Mouse (Mus musculus): ENCODE results near the gene Ppp1r1a.

The Ppp1r1a gene

DNA sequence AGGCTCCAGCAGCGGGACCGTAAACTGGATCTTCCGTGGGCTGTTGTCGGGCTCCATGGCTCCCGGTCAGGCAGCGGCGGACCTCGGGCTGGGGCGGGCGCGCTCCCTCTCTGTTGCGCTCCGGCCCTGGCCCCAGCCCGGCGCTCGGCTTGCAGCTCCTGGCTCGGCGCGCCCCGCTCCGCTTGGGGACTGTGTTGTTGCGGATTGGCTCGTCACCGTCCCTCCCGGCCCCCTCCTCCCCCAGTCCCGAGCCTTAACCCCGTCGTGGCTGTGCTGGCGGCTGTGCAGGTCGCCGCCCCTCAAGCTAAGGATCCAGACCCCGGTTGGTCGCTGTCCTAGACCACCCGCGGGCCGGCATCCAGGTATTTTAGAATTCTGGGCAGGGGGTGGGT is at the start of gene Ppp1r1a:
TSS of gene Ppp1r1a (minus strand) at position 182 of the 392 bp plus-strand sequence.
- DNase-seq, result peak; percentile 15

DNA sequence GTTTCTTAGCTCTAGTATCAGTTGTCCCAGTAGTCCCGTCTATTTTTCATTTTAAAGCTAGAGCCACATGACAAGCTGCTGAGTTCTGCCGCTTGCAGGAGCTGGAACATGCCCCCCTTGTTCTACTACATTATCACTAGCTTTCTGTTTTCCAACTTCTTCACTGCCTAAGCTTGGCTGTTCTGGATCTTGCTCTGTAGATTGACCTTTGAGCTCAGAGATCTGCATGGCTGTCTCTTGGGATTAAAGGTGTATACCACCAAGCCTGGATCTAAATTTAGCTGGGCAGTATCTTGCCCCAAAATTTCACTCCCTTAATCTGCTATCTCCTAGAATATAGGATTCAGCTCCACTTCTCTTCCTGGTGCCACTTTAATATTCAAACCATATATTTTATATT is 48.1 kb upstream of the Ppp1r1a start:
- DNase-seq, result no peak

DNA sequence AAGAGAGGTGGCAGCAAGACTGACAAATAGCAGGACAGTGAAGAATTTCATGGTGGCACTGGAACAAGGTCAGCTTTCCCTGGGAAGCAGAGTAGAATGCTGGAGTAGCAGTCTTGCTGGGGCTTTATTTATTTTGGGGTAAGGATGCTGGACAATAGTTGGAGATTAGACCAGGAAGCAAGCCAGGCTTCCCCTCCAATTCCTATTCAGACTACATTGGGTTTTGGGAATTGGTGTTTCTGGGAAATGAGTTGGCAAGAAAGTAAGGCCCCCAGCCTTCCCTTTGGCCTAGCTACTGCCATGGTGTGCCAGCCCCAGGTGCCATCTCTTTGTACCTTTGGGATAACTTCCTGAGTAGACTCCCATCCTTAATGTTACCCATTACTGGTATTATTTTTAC is 27.2 kb upstream of the Ppp1r1a start, which contains the start of gene Glycam1:
TSS of gene Glycam1 (minus strand) at position 101 of the 400 bp plus-strand sequence.
- no peak for DNase-seq

DNA sequence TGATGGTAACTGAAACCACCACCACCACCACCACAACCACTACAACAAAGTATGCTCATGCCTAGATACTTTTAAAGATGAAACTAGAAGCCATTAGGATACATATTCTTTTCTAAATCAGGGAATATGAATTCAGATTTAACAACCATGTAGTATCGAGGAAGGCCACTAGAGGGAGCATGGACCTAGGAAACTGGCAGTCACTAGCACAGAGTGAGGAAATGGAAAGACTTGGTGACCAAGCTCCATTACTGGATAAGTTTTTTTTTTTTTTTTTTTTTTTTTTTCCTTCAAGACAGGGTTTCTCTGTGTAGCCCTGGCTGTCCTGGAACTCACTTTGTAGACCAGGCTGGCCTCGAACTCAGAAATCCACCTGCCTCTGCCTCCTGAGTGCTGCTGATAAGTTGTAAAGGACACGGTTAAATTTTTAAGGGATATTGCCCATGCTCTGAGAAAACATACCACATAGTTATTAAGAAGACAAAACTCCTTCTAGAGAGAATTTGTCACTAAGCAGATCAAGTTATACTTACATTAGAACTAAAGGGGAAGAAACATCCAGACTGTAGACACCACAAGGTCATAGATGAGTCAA is 14.4 kb upstream of the Ppp1r1a start:
- peak; percentile 79 for DNase-seq

DNA sequence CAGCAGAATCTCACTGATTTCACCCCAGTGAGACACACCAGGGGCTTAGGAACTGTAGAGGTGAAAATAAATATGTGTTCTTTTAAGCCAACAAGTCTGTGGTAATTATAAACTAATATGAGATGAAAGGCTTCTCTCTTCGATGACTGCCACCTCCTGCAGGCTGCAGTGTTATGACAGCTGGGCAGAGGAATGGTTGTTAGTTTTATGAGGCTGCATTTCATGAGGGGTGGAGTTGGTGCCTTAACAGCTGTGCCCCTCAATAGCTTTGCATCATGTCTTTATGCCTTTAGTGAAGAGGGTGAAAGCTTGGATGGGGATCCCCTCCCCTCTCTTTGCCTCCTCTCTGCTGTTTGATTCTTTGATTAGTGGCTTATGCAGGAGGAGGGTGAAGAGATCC is 13.2 kb upstream of the Ppp1r1a start:
- DNase-seq, result no peak

DNA sequence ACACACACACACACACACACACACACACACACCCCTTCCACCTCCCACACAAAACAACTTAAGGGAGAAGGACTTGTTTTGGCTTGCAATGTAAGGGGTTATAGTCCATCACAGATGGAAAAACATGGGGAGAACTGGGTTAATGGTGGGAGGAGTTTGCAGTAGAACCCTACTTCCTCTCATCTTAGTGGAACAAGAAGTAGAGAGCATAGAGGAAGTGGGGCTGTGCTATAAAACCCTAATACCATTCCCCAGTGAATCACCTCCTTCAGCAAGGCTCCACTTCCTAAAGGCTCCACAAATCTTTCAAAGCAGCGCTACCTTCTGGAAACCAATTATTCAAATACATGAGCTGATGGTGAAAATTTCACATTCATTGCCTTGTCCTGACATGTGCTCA is 11.7 kb upstream of the Ppp1r1a start:
- DNase-seq, result no peak

DNA sequence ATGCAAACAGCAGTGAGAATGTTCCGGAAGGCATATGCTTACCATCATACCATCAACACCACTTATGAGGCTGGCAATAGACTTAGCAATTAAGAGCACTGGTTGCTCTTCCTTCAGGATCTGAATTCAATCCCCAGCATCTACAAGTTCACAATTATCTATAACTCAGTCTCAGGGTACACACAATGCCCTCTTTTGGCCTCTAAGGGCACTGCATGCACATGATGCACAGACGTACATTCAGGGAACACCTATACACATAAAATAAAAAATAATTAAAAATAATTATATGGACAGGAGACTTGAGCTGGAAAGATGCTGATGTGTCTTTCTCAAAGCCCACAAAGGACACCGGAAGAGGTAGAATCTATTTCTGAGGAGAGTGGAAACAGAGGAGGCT is 10.2 kb upstream of the Ppp1r1a start:
- DNase-seq, result no peak

DNA sequence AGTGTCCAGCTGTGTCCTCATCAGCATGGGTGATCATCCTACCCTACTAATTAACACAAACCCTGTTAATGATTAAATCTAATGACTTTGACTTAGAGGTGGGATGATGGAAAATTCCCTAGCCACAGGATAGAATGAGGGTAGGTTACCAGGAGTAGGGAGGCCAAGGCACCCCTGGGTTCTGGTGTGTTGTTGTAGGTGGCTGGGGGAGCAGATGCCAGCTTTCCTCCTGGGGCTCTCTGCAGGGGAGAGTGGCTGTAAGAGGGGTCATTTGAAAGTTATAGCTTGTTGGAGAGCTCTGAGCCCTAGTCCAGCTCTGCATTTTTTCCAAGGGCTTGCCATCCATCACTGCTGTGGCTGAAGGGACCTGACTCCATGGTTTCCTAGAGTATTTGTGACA is 4.7 kb upstream of the Ppp1r1a start:
- no peak for DNase-seq

DNA sequence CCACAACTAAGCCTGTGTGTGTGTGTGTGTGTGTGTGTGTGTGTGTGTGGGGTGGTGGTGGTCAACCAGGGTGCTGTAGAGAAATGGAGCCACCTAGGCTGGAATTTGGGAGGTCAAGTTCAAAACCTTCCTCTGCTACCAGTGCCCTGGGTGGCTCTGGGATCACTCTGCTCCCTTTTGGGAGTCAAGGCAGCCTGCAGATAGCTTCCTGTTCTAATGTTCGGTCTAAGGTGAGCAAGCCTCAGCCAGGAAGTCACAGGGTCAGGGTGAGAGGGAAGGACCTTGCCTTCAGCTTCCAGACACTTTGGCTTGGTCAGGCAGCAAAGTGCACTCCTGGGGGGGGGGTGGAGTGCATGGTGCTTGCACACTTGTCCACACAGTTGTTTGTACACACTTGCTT is 2.8 kb upstream of the Ppp1r1a start:
- DNase-seq, result no peak

DNA sequence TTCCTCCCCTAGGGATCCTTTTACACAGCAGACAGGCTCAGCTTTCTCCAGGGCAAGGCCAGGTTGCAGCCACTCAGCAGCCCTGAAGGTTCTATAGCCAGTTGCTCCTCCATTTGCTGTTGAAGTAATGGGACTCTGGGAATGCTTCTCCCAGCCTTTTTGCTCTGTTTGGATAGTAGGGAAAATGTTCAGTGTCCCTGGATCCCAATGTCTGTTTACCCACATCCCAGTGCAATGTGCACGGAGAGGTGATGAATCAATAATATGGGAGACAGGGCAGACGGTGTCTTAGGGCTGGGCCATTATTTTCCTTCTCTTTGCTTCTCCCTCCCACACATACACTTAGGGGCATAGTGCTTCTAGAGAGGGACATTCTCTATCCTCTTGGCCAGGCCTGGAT is 1.5 kb upstream of the Ppp1r1a start:
- DNase-seq, result no peak

DNA sequence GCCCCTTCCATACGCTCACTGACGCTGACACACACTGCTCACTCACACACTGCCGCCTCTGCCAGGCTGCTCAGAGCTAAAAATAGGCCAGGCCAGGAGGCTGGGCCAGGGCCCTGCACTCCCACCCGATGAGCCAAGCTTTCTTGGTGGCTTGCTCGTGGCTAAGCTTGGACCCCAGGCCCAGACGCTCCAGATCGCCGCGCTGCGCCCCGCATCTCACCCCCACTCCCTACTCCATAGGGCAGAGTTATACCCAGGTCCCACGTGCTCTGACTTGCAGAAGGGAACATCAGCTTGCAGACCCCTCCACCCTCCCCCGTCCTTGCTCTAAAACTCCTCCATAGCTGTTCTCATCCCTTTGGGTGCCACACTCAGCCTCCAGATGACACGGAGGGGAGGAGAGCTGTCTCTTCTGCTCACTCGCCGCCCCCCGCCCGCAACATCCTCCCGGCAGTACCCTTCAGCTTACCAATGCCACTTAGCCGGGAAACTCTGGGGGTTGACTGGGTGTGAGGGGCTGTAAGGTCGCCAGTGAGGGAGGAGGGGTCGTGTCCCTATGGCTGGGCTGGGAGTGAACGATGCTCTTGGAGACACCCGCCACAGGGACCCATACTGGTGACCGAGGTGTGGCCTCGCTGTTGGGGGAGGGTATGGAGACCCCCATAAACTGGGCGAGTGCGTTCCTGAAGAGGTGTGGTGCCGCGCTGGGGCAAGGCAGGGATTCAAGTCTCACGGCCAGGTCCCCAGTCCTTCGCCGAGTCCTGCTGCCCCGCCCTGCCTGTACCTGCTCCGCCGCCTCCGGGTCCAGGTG is 587 bp downstream of the Ppp1r1a start:
- no peak for DNase-seq

DNA sequence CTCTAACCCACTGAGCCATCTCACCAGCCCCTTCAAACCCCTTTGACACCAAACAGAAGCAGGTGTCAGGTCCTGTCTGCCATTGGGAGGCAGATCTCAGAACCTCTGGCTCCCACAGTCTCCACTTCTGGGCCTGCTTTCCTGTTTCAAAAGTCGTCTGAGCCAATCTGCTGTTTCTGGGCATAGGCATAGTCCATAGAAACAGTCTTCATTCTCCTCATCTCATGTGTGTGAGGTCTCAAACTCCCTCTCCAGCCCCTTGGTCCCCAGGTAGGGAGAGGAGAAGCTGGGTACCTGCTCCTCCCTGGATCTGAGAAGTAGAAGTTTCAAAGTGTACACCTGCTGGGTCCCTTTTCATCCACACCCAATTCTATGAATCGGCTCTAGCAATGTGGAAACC is 1.3 kb downstream of the Ppp1r1a start:
- no peak for DNase-seq

DNA sequence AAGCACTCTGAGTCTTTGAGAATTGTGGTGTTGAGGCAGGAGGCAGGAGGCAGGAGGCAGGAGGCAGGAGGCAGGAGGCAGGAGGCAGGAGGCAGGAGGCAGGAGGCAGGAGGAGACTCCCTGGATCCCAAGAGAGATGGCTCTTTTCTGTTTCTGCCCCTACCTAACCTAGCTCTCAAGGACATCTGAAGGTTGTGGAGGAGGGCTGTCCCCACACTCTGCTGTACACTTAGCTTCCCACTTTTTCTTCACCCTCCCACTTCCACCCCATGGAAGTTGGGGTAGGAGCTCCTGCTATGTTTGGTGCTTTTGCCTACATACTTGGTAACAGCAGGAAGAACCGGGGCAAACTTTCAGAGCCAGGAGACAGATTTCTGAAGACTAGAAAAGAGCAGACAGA is 2.0 kb downstream of the Ppp1r1a start:
- DNase-seq, result no peak

DNA sequence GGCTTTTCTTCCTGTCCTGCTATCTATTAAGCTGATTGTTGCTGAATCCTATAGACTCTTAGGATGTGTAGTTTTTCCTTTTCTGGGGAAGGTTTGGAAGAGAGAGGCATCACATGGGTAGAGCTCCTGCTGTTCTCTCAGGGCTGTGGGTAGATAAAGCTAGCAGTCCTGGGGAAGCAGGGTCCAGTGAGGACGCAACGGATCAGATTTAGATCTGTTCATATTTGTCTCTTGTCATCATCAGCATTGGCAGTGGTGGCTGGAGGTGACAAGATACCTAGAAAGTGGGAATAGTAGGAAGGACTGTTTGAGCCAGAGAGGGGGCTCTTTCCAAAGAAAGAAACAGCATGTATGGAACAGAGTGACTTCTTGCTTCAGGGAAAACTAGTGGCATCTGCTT is 2.8 kb downstream of the Ppp1r1a start:
- no peak for DNase-seq

DNA sequence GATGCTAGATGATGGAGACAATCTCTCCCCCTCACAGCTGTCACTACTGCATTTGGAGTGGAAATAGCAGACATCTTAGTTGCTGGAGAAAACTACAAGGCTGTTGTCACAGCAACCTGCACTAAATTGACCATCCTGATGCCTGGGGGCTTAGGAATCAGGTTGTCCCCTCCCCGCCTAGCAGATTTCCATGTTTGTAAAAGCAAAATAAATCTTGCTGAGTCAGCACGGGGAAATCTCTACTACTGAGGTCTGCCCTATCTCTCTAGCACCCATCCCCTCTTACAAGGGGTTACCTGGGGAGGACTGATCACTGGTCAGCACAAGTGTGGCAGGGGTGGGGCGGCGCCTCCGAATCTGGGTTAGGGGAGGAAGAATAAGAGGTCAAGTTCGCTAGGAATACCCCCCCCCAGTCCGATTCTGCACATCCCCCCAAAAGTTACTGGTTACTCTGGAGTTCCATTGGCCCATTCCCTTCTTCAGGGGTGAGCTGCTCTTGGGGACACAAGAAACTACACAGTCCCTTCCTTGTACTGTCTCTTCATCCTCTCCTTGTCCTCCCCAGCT is 3.7 kb downstream of the Ppp1r1a start:
- no peak for DNase-seq

DNA sequence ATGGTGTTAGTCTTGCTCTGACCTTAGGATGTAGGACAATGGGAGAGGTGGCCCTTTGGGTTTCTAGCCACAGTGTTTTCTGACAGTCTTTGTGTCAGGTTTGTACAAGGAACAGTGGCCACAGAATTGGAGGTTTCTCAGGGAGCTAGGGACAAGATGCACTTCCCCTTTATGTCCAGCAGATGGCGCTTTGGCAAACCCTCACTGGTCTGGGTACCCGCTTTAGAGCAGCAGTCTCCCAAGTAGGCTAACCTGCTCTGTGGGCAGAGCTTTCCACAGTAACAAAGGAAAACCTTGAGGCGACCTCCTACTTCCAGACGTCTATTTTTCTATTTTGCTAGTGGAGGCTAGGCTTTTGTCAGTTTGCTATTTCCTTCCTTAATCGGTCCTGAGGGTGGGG is 7.4 kb downstream of the Ppp1r1a start:
- DNase-seq, result peak; percentile 53

DNA sequence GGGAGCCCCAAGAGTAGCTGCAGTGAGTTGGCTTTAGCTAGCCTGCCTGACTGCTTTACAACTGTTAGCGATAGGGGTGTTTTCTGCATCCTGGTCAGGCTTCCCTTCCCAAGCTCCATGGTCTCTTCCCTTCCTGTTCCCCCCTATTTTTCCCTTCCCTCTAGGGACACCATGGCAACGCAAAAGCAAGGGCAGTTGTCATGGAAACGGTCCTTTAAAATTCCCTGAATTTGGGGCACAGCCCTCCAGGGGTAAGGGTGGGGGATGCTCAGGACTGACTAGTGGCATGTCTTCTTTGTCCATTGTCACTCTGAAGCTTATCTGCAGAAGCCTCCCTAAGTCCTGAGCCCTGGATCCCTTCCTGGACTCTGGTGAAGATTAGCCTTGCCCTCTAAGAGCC is 14.6 kb downstream of the Ppp1r1a start:
- DNase-seq, result no peak

DNA sequence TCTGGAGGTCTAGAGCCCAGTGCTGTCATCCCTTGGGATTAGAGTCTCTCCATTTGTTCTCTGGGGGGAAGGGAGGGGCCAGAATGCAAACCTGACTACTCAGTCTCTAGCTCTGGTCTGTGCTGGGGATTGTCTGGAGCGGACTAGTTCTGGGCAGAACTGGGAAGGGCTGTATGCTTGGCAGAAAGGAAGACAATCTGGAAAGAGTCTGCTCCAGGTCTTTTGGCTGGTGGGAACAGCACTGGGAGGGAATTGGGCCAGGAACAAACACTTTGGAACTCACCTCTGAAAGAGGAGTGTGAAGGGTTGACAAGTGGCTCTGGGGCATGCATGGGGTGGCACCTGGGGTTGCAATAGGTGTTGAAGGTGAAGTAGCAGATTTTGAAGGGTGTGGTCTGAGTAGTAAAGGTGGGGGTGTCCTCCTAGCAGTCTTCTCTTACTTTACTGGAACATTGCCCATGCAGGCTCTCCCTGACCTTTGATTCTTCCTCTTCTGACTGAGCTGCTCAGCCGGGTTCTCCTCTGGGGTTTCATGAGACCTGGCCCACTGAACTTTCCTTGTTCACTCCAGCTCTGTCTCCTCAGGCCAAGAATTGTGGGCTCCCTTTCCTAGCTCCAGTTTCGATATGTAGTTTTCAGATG is 15.2 kb downstream of the Ppp1r1a start:
- peak; percentile 53 for DNase-seq

DNA sequence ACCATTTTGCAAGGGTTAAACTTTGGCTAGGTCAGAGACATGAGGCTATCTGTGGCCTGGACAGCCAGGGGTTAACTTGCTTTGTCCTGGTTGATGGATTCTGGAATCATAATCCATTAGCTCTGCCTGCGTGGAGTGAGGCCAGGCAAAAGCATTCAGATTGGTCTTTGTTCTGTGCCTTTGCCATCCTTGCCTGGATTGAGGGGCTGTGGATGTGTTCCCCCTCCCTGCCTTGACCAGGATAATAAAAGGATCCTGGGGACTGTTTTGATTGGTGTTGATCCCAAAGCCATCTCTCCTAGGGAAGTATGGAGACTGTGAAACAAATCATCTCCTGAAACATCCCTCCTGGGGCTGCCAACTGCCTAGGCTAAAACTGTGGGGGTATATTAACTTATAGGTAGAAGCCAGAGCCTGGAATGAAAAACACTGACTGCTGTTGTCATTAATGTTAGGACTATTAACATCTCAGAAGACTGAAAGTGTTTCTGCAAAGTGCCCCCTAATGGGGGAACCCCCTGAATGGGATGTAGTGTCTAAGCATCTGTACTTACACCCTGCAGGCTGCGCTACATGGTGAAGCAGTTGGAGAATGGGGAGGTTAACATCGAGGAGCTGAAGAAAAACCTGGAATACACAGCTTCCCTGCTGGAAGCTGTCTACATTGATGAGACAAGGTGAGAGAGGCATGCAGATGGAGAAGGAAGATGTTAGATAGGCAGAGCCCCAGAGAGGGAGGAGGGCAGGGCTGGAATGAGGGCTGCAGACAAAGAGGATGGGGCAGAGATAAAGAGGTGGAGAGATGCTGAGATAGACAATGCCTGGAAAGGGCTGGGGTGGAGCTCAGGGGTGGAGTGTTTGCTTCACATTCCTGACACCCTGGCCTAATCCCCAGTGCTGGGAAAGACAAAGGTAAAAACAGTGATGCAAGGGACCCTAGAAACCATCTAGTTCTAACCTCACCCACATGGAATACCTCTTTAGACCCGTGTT is 18.1 kb downstream of the Ppp1r1a start:
- no peak for DNase-seq

DNA sequence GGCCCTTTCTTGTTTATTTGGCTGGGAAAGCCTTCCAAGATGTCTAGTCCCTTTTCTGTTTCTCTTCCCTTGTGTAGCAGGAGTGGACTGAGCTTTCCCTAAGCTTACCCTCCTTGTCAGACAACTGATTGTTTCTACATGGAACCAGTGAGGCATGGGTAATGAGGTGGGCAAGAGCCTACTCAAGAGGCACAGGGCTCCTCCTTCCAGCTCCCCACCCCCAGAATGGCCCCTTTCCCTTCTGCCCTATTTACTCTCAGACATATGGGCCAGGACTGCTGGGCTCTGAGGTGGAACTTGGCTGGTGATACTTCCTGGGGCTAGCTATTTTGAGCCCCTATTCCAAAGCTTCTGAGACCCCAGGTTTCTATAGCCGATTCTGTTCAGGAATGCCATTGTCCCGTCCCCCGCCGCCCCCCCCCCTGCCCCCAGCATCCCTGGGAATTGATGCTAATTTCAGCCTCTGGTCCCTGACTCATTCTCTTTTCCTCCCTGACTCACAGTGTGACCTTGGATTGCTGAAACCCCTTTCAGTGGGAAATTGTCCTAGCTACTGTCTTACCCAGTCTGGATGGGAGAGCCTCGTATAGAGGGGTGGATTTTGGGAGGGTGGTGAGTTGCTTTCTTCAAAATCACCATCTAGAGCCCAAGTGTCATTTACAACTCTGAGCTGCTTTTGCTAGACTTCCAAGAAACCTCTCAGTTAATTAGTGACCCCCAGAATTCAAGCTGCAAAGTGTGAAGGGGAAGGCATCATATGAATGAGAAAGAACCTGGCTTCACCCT is 19.0 kb downstream of the Ppp1r1a start:
- DNase-seq, result no peak

DNA sequence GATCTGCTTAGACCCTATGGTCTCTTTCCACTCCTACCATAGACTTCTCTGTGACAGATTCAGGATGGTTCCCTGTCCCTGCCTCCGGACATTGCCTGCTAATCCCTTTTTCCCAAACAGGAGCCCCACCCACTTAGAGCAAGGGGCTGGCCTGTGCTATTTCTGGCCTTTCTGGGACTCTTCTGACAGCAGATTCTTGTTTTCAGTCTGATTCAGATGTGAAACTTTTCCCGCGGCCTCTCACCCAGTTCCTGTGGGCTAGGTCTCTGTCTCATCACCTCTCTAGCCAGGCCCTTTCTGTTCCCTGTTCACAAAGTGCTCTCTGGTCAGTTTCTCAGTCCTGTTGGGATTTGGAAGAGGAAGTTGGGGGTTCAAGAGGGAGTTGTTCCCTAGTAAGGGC is 22.9 kb downstream of the Ppp1r1a start:
- peak; percentile 9 for DNase-seq

DNA sequence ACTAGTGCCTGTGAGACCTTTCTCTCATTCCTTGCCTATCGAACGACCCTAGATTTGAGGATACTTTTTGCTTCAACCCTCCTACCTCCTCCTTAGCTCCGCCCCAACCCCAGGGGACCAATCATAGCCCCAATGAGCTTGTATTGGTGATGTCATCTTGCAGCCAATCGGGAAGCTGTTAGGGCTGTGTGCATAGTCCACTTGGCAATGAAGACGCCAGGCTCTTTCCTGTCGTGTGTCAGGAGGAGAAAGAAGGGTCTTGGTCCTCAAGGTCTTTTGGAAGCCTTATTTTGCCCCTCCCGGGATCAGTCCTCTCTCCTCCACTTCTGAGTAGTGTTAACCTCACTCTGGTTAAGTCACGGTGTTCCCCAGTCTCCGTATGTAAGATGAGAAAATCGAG is 23.7 kb downstream of the Ppp1r1a start:
- DNase-seq, result peak; percentile 84
